Mouse (Mus musculus): Measurements from ENCODE around the gene Traf2. TPM values are rescaled to one million over a fixed set of nuclear protein-coding genes. Genes with fewer than 3 reads are reported as not detected.
A peak's percentile ranks its signal among the peaks of the same experiment; 100 is the strongest.

Traf2 gene
- polyA plus RNA-seq, 2 experiments from 2014 or later, result 60.9 to 67.0 TPM

GRCm38 (mm10) chr2:25541644-25542367 lies 4.9 kb downstream of the Traf2 start:
- no peak for ATAC-seq

GRCm38 (mm10) chr2:25540541-25540948 lies 6.2 kb downstream of the Traf2 start:
- ATAC-seq, result no peak

GRCm38 (mm10) chr2:25536531-25536930 lies 10.2 kb downstream of the Traf2 start:
- ATAC-seq, result no peak

- no peak for ATAC-seq
Observed at GRCm38 (mm10) chr2:25534866-25535182, 11.9 kb downstream of the Traf2 start.

GRCm38 (mm10) chr2:25534178-25534865 lies 12.4 kb downstream of the Traf2 start:
- peak; percentile 90 for ATAC-seq

DNA sequence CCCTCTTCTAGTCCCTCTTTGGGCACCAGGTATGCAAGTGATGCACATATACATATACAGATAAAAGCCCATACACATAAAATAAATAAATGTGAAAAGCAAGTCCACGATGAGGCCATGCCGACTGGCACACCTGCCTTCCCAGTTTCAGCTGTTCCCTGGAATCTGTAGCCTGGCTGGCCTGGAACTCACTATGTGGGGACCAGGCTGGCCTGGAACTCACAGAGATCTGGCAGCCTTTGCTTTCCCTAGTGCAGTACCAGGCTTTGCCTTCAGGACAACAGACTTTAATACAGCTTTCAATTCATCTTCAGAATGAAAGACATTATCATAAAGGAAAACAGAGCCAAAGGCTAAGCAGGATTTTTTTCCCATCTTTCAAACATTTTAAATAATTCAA lies 13.0 kb downstream of the Traf2 start:
- peak; percentile 25 for ATAC-seq

GRCm38 (mm10) chr2:25526510-25527302 lies 20.0 kb downstream of the Traf2 start:
- no peak for ATAC-seq

DNA sequence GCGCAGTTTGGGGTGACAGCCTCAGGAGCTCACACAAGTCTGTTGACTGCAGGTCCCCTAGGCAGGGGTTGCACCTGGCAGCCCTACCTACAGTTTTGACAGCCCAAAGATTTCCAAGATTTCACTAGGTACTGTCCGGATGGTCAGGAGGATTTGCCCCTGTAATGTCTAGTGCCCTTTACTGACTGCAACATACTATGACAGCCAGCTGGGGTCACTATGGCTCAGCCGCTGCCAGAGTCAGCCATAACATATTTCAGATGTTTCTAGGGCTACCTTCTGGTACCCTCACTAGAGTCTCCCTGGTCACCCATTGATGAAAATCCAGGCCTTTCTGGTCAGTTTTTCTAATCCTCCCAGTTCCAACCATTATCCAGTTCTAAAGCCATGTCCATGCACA lies 36.8 kb downstream of the Traf2 start:
- ATAC-seq, result no peak

DNA sequence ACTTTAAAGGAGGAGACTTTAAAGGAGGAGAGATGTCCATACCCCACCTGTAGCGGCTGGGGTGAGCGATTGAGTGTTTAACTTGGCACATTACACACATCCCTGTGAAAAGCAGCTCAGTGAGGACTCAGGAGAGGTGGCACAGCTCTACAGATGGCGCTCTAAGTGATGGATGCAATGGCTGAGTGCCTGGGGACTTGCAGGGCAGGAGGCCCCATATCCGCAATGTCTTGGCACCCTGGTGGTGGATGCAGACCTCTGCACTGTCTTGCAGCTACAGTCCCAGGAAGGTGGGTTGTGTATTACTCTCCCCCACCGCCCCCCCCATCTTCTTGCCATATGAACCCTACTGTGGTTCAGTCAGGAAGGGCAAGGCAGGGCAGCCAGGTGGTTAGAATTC lies 39.8 kb downstream of the Traf2 start:
- ATAC-seq, result peak; percentile 40

GRCm38 (mm10) chr2:25505860-25506259 lies 40.9 kb downstream of the Traf2 start:
- ATAC-seq, result no peak

DNA sequence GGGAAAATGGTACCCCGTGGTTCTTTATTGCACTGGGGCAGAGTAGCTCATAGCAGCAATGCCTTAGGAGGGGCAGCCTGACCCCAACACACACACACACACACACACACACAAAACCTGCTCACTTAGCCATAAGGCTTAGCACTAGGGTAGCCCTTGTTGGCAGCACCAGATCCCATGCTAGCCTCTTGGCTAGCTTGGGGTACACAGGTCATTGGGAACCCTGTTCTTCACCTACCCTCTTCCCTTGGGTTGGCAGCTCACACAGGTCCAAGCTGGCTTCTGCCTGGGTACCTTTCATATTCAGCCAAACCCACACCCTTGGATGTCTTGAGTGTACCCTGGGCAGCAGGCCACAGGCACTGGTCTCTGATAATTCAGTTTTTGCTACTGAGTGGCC lies 41.7 kb downstream of the Traf2 start:
- ATAC-seq, result no peak

DNA sequence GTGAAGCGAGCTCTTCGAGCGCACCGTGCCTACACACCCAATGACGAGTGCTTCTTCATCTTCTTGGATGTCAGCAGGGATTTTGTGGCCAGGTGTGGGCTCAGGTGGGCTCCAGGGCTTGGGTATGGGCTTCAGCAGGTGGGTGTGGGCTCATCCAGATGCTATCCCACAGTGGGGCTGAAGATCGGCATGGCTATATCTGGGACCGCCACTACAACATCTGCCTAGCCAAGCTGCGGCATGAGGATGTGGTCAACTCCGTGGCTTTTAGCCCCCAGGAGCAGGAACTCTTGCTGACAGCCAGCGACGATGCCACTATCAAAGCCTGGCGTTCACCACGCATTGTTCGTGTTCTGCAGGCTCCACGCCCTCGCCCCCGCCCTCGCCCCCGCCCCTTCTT lies 42.2 kb downstream of the Traf2 start:
- no peak for ATAC-seq

- ATAC-seq, result no peak
Observed at GRCm38 (mm10) chr2:25502726-25503125, 44.0 kb downstream of the Traf2 start.

DNA sequence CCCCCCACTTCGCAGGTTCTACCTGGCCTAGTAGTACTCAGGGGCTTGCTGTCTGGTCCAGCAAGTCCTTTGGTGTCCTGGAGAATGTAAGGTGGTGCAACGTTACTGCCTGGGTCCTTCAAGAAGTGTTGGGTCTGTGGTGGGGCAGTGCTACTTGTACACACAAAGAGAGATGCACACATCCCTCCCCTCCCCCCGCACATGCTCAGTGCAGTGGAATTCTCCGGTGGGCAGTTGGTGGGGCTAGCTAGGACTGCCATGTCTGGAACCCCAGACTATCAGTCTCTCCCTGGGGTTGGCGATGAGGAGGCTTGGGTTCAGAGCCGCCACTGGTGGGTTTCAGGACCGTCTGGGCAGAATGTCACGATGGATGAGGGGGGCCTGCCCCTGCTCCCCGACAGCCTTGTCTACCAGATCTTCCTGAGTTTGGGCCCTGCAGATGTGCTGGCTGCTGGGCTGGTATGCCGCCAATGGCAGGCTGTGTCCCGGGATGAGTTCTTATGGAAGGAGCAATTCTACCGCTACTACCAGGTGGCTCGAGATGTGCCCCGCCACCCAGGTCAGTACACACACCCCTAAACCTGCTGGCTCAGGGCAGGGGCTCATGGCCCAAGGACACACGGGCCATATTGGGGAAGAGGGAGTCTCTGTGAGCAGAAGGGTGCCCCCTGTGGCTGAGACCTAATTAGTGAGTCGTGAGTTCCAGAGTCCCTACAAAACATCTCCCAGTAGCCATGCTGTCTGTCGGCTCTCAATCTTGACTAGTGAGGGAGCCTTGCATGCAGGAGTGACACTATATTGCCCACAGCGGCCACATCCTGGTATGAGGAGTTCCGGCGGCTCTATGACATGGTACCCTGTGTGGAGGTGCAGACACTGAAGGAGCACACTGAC lies 44.9 kb downstream of the Traf2 start, which contains the start of gene C8g:
Gene C8g, minus strand, starts transcription at position 127 of the 894 bp plus-strand sequence.
- no peak for ATAC-seq

- peak; percentile 82 for ATAC-seq
Observed at GRCm38 (mm10) chr2:25500576-25501405, 45.9 kb downstream of the Traf2 start, which contains the start of gene Fbxw5. Gene Fbxw5, plus strand, starts transcription at chr2:25500750.

- no peak for ATAC-seq
Observed at GRCm38 (mm10) chr2:25500071-25500575, 46.6 kb downstream of the Traf2 start.

- no peak for ATAC-seq
Observed at GRCm38 (mm10) chr2:25498622-25499478, 47.9 kb downstream of the Traf2 start.

DNA sequence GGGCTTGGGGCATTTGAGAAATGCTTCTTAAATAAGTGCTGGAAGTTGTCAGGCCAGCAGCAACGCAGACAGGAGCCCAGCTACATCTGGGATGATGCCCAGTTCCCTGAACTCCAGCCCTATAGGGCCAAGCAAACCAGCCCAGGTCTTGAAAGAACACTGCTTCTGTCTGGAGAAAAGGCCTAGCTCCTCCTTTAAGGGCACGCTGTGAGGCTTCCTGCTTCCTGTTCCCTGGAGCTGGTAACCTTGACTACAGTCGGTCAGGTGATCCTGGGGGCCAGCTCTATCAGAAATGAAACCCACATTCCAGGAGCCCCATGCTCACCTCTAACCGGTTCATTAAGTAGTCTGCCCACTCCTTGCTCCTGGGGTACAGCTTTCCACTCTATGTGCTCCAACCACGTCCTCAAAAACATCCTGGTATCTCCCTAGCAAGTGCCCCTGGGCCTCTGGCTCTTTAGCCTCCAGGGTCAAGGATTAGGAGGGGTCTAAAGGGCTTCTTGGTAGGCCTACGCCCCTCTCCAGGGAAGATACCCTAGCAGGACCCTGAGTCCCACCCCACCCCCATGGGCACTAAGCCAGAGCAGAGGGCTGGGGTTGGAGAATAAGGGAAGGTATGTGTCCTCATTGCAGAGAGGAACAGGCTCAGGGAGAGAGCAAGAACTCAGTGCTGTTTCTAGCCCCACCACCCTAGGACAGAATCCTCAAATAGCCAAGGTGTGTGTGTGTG lies 48.7 kb downstream of the Traf2 start:
- ATAC-seq, result no peak

DNA sequence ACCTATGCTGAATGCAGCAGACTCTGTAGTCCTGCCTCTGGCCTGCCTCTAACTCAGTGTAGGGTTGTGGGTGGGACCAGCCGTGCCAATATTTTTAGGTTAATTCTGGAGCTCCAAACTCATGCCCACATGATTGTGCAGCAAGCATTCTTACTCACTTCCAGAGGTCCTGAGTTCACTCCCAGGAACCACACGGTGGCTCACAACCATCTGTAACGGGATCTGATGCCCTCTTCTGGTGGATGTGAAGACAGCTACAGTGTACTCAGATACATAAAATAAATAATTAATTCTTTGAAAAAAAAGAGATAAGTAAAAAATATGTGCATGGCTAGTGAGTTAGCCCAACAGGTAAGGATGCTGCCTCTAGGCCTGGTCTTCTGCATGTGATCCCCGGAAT lies 50.3 kb downstream of the Traf2 start:
- no peak for ATAC-seq

All from activated CD4-positive, CD25-positive, alpha-beta regulatory T cell, adult 4 months (primary cell).